ENCODE assay signal across 16 mouse cellular contexts in genomic region chr13:103504987-103505386, GRCm38 (mm10).
DNase-seq lines count a peak whose midpoint lies in the region; ATAC-seq and TF ChIP-seq lines count a peak whose summit lies in the region.
"Had no signal": no experiment of that assay in that cellular context is flagged by ENCODE, and none has a peak within 500 bp of the region (broad histone marks: within the 10 kb centered on the region; RNA-seq: fewer than 3 reads in every experiment).

No protein-coding gene starts in this region.

- no peaks in the 10 kb centered on the region for H3K27me3 ChIP-seq in spleen, adult 2 months (ENCODE audit: control insufficient read depth, insufficient read depth, low read length)
- H3K27me3 ChIP-seq in midbrain, embryonic 14.5 days (ENCODE audit: control insufficient read depth, insufficient read depth, low read length): no peaks in the 10 kb centered on the region
- H3K27me3 ChIP-seq: embryonic facial prominence, embryonic 12.5 days; forebrain, embryonic 15.5 days; heart, embryonic 12.5 days had no signal

- peak; percentile 5 to 9 for DNase-seq in spleen, adult 2 months (ENCODE audit: low read depth in 1 of 2, low spot score in 2 of 2)
- DNase-seq in spleen, postnatal 4 days (ENCODE audit: low spot score in 2 of 2): no peak
- DNase-seq in B cell, adult 2 months: peak; percentile 17 to 19
- no peak for DNase-seq in kidney, adult 18-20 months
- no peak for DNase-seq in midbrain, embryonic 14.5 days
- DNase-seq: adrenal gland, adult 8-10 months; cerebellum, adult 11 months; cerebellum, adult 8-10 months; cerebellum, postnatal 25 days; gastrocnemius, postnatal 14 days had no signal

- peak; percentile 43; the same call in 1 of the 2 replicates for ATAC-seq in megakaryocyte, adult 5-6 weeks (ENCODE audit: poor library complexity, severe bottlenecking)
- ATAC-seq in midbrain, embryonic 14.5 days (ENCODE audit: low FRiP score, low TSS enrichment): no peak
- ATAC-seq: forebrain, embryonic 15.5 days had no signal

- no peak overlapping the region for H3K9ac ChIP-seq in midbrain, embryonic 14.5 days (replicated peaks; ENCODE audit: low read length)
- H3K9ac ChIP-seq: embryonic facial prominence, embryonic 12.5 days; forebrain, embryonic 15.5 days; heart, embryonic 12.5 days; hindbrain, embryonic 14.5 days had no signal

- H3K4me3 ChIP-seq in spleen, adult 2 months (ENCODE audit: extremely low read depth, insufficient read depth, insufficient read length): no peak overlapping the region
- no peak overlapping the region for H3K4me3 ChIP-seq in midbrain, embryonic 14.5 days (replicated peaks; ENCODE audit: low read depth, low read length)
- H3K4me3 ChIP-seq: embryonic facial prominence, embryonic 12.5 days; forebrain, embryonic 15.5 days; heart, embryonic 12.5 days; hindbrain, embryonic 10.5 days had no signal

- H3K36me3 ChIP-seq in spleen, adult 2 months (ENCODE audit: control insufficient read depth, insufficient read depth, low read length): no peaks in the 10 kb centered on the region
- no peaks in the 10 kb centered on the region for H3K36me3 ChIP-seq in midbrain, embryonic 14.5 days (ENCODE audit: control insufficient read depth, insufficient read depth, low read length)
- H3K36me3 ChIP-seq: embryonic facial prominence, embryonic 12.5 days; forebrain, embryonic 15.5 days; heart, embryonic 12.5 days; hindbrain, embryonic 10.5 days had no signal

- no peaks in the 10 kb centered on the region for H3K9me3 ChIP-seq in midbrain, embryonic 14.5 days (ENCODE audit: control insufficient read depth, low read length)
- H3K9me3 ChIP-seq: embryonic facial prominence, embryonic 12.5 days; forebrain, embryonic 15.5 days; hindbrain, embryonic 10.5 days had no signal

- H3K27ac ChIP-seq in spleen, adult 2 months (ENCODE audit: insufficient read depth, low read length): no peak overlapping the region
- no peak overlapping the region for H3K27ac ChIP-seq in midbrain, embryonic 14.5 days (replicated peaks; ENCODE audit: low read depth, low read length)
- H3K27ac ChIP-seq: embryonic facial prominence, embryonic 12.5 days; forebrain, embryonic 15.5 days; hindbrain, embryonic 10.5 days; hindbrain, embryonic 14.5 days had no signal

- WGBS in spleen, adult 2 months: 17% methylated on average over 7 of the region's 7 CpGs
- WGBS in midbrain, embryonic 14.5 days: 88% methylated on average over 7 of the region's 7 CpGs

- H3K4me1 ChIP-seq in spleen, adult 2 months (ENCODE audit: control insufficient read depth, insufficient read depth, insufficient read length): no peaks in the 10 kb centered on the region
- H3K4me1 ChIP-seq in midbrain, embryonic 14.5 days (ENCODE audit: control insufficient read depth, insufficient read depth, low read length): no peaks in the 10 kb centered on the region
- H3K4me1 ChIP-seq: embryonic facial prominence, embryonic 12.5 days; forebrain, embryonic 15.5 days; hindbrain, embryonic 10.5 days had no signal

- TF ChIP-seq CTCF in spleen, adult 2 months (IDR thresholded peaks at IDR 0.05; ENCODE audit: extremely low read depth, insufficient read depth, insufficient read length, insufficient replicate concordance): no peak

- no peak for TF ChIP-seq POLR2A in spleen, adult 2 months (IDR thresholded peaks at IDR 0.05; ENCODE audit: low read depth, low read length)

- no peak overlapping the region for H3K4me2 ChIP-seq in midbrain, embryonic 14.5 days (ENCODE audit: low read length)
- H3K4me2 ChIP-seq: embryonic facial prominence, embryonic 12.5 days; forebrain, embryonic 15.5 days; heart, embryonic 12.5 days; hindbrain, embryonic 14.5 days had no signal

Comparison
In these comparisons a context has a peak if more than half of its experiments do, and no peak if none do; other contexts are left out.
1. DNase-seq: peak in spleen, adult 2 months (2 of 2) and B cell, adult 2 months (2 of 2); none in spleen, postnatal 4 days (0 of 2), kidney, adult 18-20 months (single experiment) and midbrain, embryonic 14.5 days (single experiment).